Mouse (Mus musculus): ENCODE results near the gene Slc51a. TPM values are rescaled to one million over a fixed set of nuclear protein-coding genes. Genes with fewer than 3 reads are reported as not detected.

Gene Slc51a
- polyA plus RNA-seq, 1 experiment from 2014 or later, result 0.04 TPM

- ChIA-PET POLR2A (no interaction called here), CTCF (no interaction called here)
- H3K27me3 ChIP-seq, result no peaks in the 10 kb centered on the region
- TF ChIP-seq CTCF (IDR thresholded peaks at IDR 0.05), result no peak
- no peak for ATAC-seq
- in situ Hi-C loops (cut with MboI; ENCODE audit: low pct_unique_long_range_greater_than_20kb), result loop anchor here (25.0 kb wide), 2 partner anchors 206 to 356 kb away; partner anchors contain the start of gene Smco1
- DNase-seq (ENCODE audit: low read depth, low spot score), result no peak
These were observed 19.2 kb downstream of the Slc51a start for GRCm38 (mm10) chr16:32468488-32468887.

- ChIA-PET POLR2A (no interaction called here), CTCF (interaction anchor here (0.6 kb wide), 1 partner anchor 161 kb away, joined by 3 read pairs; no protein-coding TSS in a partner anchor)
- no peak for DNase-seq (ENCODE audit: low read depth, low spot score)
- ATAC-seq, result no peak
- in situ Hi-C loops (cut with MboI; ENCODE audit: low pct_unique_long_range_greater_than_20kb), result loop anchor here (25.0 kb wide), 2 partner anchors 203 to 353 kb away; partner anchors contain the start of gene Smco1
- H3K27me3 ChIP-seq, result no peaks in the 10 kb centered on the region
- no peak for TF ChIP-seq CTCF (IDR thresholded peaks at IDR 0.05)
These were observed 22.8 kb downstream of the Slc51a start for GRCm38 (mm10) chr16:32464908-32465307.

- in situ Hi-C loops (cut with MboI; ENCODE audit: low pct_unique_long_range_greater_than_20kb), result loop anchor here (25.0 kb wide), 2 partner anchors 201 to 351 kb away; partner anchors contain the start of gene Smco1
These were observed 24.3 kb downstream of the Slc51a start for GRCm38 (mm10) chr16:32463426-32463825.

GRCm38 (mm10) chr16:32462950-32463349, 24.7 kb downstream of the Slc51a start:
- no peaks in the 10 kb centered on the region for H3K27me3 ChIP-seq
- no peak for ATAC-seq
- CTCF ChIA-PET, result interaction anchor here (1.1 kb wide), 1 partner anchor 100 kb away, joined by 3 read pairs; no protein-coding TSS in a partner anchor
- no peak for DNase-seq (ENCODE audit: low read depth, low spot score)
- POLR2A ChIA-PET, result no interaction called here
- in situ Hi-C loops (cut with MboI; ENCODE audit: low pct_unique_long_range_greater_than_20kb), result loop anchor here (25.0 kb wide), 2 partner anchors 201 to 351 kb away; partner anchors contain the start of gene Smco1
- no peak for TF ChIP-seq CTCF (IDR thresholded peaks at IDR 0.05)

More at GRCm38 (mm10) chr16:32463426-32463825, 24.3 kb downstream of the Slc51a start:
- ChIA-PET POLR2A (no interaction called here), CTCF (interaction anchor here (1.1 kb wide), 1 partner anchor 100 kb away, joined by 3 read pairs; no protein-coding TSS in a partner anchor)
- H3K27me3 ChIP-seq, result no peaks in the 10 kb centered on the region
- TF ChIP-seq CTCF (IDR thresholded peaks at IDR 0.05), result no peak
- ATAC-seq, result no peak
- no peak for DNase-seq (ENCODE audit: low read depth, low spot score)

- DNase-seq (ENCODE audit: low read depth, low spot score), result no peak
- in situ Hi-C loops (cut with MboI; ENCODE audit: low pct_unique_long_range_greater_than_20kb), result loop anchor here (25.0 kb wide), 2 partner anchors 199 to 349 kb away; partner anchors contain the start of gene Smco1
- CTCF ChIA-PET, result no interaction called here
These were observed 26.0 kb downstream of the Slc51a start for GRCm38 (mm10) chr16:32461713-32462112.

GRCm38 (mm10) chr16:32460518-32460917, 27.2 kb downstream of the Slc51a start:
- CTCF ChIA-PET, result no interaction called here
- in situ Hi-C loops (cut with MboI; ENCODE audit: low pct_unique_long_range_greater_than_20kb), result loop anchor here (25.0 kb wide), 2 partner anchors 198 to 348 kb away; partner anchors contain the start of gene Smco1
- ATAC-seq, result no peak
- no peaks in the 10 kb centered on the region for H3K27me3 ChIP-seq
- TF ChIP-seq CTCF (IDR thresholded peaks at IDR 0.05), result peak; percentile 18
- POLR2A ChIA-PET, result no interaction called here
- DNase-seq (ENCODE audit: low read depth, low spot score), result no peak

More at GRCm38 (mm10) chr16:32461713-32462112, 26.0 kb downstream of the Slc51a start:
- H3K27me3 ChIP-seq, result no peaks in the 10 kb centered on the region
- POLR2A ChIA-PET, result no interaction called here
- TF ChIP-seq CTCF (IDR thresholded peaks at IDR 0.05), result no peak
- no peak for ATAC-seq

- TF ChIP-seq CTCF (IDR thresholded peaks at IDR 0.05), result peak; percentile 71
- ATAC-seq, result no peak
- H3K27me3 ChIP-seq, result no peaks in the 10 kb centered on the region
- POLR2A ChIA-PET, result interaction anchor here (0.5 to 0.9 kb wide), 2 partner anchors 8 to 25 kb away, joined by 3 read pairs; no protein-coding TSS in a partner anchor
- in situ Hi-C loops (cut with MboI; ENCODE audit: low pct_unique_long_range_greater_than_20kb), result loop anchor here (5.0 to 25.0 kb wide), 3 partner anchors 80 to 345 kb away; partner anchors contain the start of gene Smco1
- DNase-seq (ENCODE audit: low read depth, low spot score), result no peak
- CTCF ChIA-PET, result no interaction called here
These were observed 29.9 kb downstream of the Slc51a start for GRCm38 (mm10) chr16:32457589-32458386.

- ChIA-PET POLR2A (no interaction called here), CTCF (no interaction called here)
- no peaks in the 10 kb centered on the region for H3K27me3 ChIP-seq
- no peak for ATAC-seq
- no peak for DNase-seq (ENCODE audit: low read depth, low spot score)
- TF ChIP-seq CTCF (IDR thresholded peaks at IDR 0.05), result no peak
- in situ Hi-C loops (cut with MboI; ENCODE audit: low pct_unique_long_range_greater_than_20kb), result loop anchor here (5.0 to 25.0 kb wide), 3 partner anchors 79 to 344 kb away; partner anchors contain the start of gene Smco1
These were observed 30.9 kb downstream of the Slc51a start for GRCm38 (mm10) chr16:32456761-32457160.

GRCm38 (mm10) chr16:32456086-32456485, 31.6 kb downstream of the Slc51a start:
- no peak for DNase-seq (ENCODE audit: low read depth, low spot score)
- no peaks in the 10 kb centered on the region for H3K27me3 ChIP-seq
- CTCF ChIA-PET, result no interaction called here
- no peak for TF ChIP-seq CTCF (IDR thresholded peaks at IDR 0.05)
- no peak for ATAC-seq
- in situ Hi-C loops (cut with MboI; ENCODE audit: low pct_unique_long_range_greater_than_20kb), result loop anchor here (5.0 to 25.0 kb wide), 3 partner anchors 79 to 344 kb away; partner anchors contain the start of gene Smco1
- POLR2A ChIA-PET, result no interaction called here

GRCm38 (mm10) chr16:32454646-32455045, 33.0 kb downstream of the Slc51a start:
- POLR2A ChIA-PET, result no interaction called here
- TF ChIP-seq CTCF (IDR thresholded peaks at IDR 0.05), result no peak
- no peaks in the 10 kb centered on the region for H3K27me3 ChIP-seq
- CTCF ChIA-PET, result interaction anchor here (0.8 to 0.9 kb wide), 2 partner anchors 12 to 22 kb away, joined by 3 read pairs; no protein-coding TSS in a partner anchor
- in situ Hi-C loops (cut with MboI; ENCODE audit: low pct_unique_long_range_greater_than_20kb), result loop anchor here (5.0 to 25.0 kb wide), 3 partner anchors 77 to 342 kb away; partner anchors contain the start of gene Smco1
- ATAC-seq, result no peak
- no peak for DNase-seq (ENCODE audit: low read depth, low spot score)

Data from Patski (cell line).